ENCODE assay signal across 28 mouse cellular contexts in the genomic region with DNA sequence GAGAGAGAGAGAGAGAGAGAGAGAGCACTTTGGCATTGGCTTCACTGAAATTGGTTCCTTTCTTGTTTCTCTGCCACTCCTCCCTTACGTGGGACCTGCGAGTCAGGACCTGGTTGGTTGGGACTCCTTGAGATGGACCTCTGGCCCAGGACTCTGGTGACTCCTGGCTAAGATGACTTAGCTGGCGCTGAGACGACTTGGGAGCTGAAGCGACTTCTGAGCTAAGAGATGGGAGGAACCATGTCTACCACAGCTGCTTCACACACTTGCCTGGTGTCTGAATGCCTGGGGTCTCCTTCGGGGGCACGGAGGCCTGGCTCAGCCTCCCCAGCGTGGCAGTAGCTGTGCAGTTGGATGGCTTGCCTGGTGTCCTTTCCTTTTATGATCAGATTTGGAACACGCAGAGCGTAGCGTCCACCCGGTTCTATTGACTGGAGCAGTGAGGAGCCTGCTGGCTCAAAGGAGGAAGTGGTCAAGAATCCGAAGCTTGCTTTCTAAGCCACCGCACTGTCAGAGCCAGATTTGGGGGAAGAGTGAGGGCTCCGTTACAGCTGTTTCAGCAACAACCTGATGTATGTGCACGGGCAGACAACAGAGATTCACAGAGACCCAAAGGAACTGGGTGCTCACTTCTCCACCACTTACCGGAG. TPM values are rescaled to one million over a fixed set of nuclear protein-coding genes. Genes with fewer than 3 reads are reported as not detected.
DNase-seq lines count a peak whose midpoint lies in the region; ATAC-seq and TF ChIP-seq lines count a peak whose summit lies in the region.
"Had no signal": no experiment of that assay in that cellular context is flagged by ENCODE, and none has a peak within 500 bp of the region (broad histone marks: within the 10 kb centered on the region; RNA-seq: fewer than 3 reads in every experiment).

No protein-coding gene starts in this region.

- H3K4me2 ChIP-seq in liver, postnatal 0 days (ENCODE audit: low read depth, low read length) = 0 out of 2 replicates have a peak overlapping the region, but pooled peaks have one; percentile 18
- no peak overlapping the region for H3K4me2 ChIP-seq in liver, embryonic 11.5 days
- H3K4me2 ChIP-seq: embryonic facial prominence, embryonic 12.5 days; heart, embryonic 12.5 days; hindbrain, embryonic 12.5 days; limb, embryonic 13.5 days; liver, embryonic 13.5 days; lung, embryonic 14.5 days; neural tube, embryonic 15.5 days had no signal

- no peak for DNase-seq in liver, postnatal 0 days
- DNase-seq in liver, embryonic 11.5 days (ENCODE audit: low spot score) = no peak
- DNase-seq in right cerebral cortex, postnatal 36 days (ENCODE audit: low spot score in 2 of 2) = no peak
- DNase-seq in thymus, postnatal 14 days = no peak
- DNase-seq: adrenal gland, postnatal 10 days; cerebellum, adult 11-12 months; cerebellum, postnatal 14 days; heart, postnatal 10 days; kidney, adult 18-20 months; liver, embryonic 13.5 days; lung, embryonic 14.5 days; lung, postnatal 4 days; midbrain, embryonic 14.5 days; right cerebral cortex, adult 18-20 months; thymus, adult 18-20 months; thymus, postnatal 4 days had no signal

- TF ChIP-seq POLR2A in bone marrow macrophage, adult 2 months (IDR thresholded peaks at IDR 0.05; ENCODE audit: borderline replicate concordance, low read depth, low read length) = no peak

- ATAC-seq in liver, postnatal 0 days = no peak
- no peak for ATAC-seq in liver, embryonic 11.5 days (replicated peaks; ENCODE audit: low FRiP score)
- peak; percentile 31 to 71; a peak in 1 of 4 replicates for ATAC-seq in hematopoietic stem cell, adult 5-6 weeks (replicated peaks in 1 of 2; ENCODE audit: insufficient read depth in 1 of 2, low FRiP score in 2 of 2, low TSS enrichment in 1 of 2, low read depth in 1 of 2, poor library complexity in 2 of 2, severe bottlenecking in 2 of 2)
- ATAC-seq in monocyte, adult 5-6 weeks (replicated peaks; ENCODE audit: insufficient number of reproducible peaks, low FRiP score, low TSS enrichment, poor library complexity, severe bottlenecking) = peak; percentile 74
- ATAC-seq: forebrain, embryonic 14.5 days; inflammation-experienced regulatory T-cells, adult 6 months had no signal

- H3K9me3 ChIP-seq in liver, postnatal 0 days (ENCODE audit: low read length) = no peaks in the 10 kb centered on the region
- no peaks in the 10 kb centered on the region for H3K9me3 ChIP-seq in liver, embryonic 11.5 days (ENCODE audit: control insufficient read depth, low read length)
- H3K9me3 ChIP-seq: embryonic facial prominence, embryonic 12.5 days; heart, embryonic 12.5 days; hindbrain, embryonic 12.5 days; limb, embryonic 13.5 days; liver, embryonic 13.5 days; neural tube, embryonic 15.5 days had no signal

- no peak overlapping the region for H3K27ac ChIP-seq in liver, postnatal 0 days (ENCODE audit: low read depth)
- H3K27ac ChIP-seq in liver, embryonic 11.5 days (ENCODE audit: low read depth, low read length) = no peak overlapping the region
- peak overlapping the region; percentile 96 for H3K27ac ChIP-seq in bone marrow macrophage, adult 2 months (ENCODE audit: insufficient read depth, low read depth, low read length)
- H3K27ac ChIP-seq: embryonic facial prominence, embryonic 12.5 days; hindbrain, embryonic 12.5 days; kidney, postnatal 0 days; limb, embryonic 13.5 days; liver, embryonic 13.5 days; neural tube, embryonic 15.5 days had no signal

- no peak for TF ChIP-seq CTCF in liver, postnatal 0 days (IDR thresholded peaks at IDR 0.05; ENCODE audit: low read depth)
- TF ChIP-seq CTCF in bone marrow macrophage, adult 2 months (IDR thresholded peaks at IDR 0.05; ENCODE audit: low read depth, low read length) = no peak

- no peak for TF ChIP-seq EP300 in liver, postnatal 0 days (IDR thresholded peaks at IDR 0.05; ENCODE audit: low read depth)

- H3K9ac ChIP-seq in liver, postnatal 0 days (replicated peaks) = no peak overlapping the region
- no peak overlapping the region for H3K9ac ChIP-seq in liver, embryonic 11.5 days (ENCODE audit: low read depth, low read length)
- H3K9ac ChIP-seq: embryonic facial prominence, embryonic 12.5 days; heart, embryonic 12.5 days; hindbrain, embryonic 12.5 days; limb, embryonic 13.5 days; liver, embryonic 13.5 days; lung, embryonic 14.5 days; neural tube, embryonic 15.5 days had no signal

- H3K4me1 ChIP-seq in liver, postnatal 0 days (ENCODE audit: insufficient read depth) = no peaks in the 10 kb centered on the region
- H3K4me1 ChIP-seq in liver, embryonic 11.5 days (replicated peaks; ENCODE audit: control insufficient read depth, insufficient read depth, low read length) = no peaks in the 10 kb centered on the region
- H3K4me1 ChIP-seq in bone marrow macrophage, adult 2 months (ENCODE audit: control insufficient read depth, insufficient read depth, low read length) = peaks cover 28% of the 10 kb centered on the region
- H3K4me1 ChIP-seq: embryonic facial prominence, embryonic 12.5 days; heart, embryonic 12.5 days; hindbrain, embryonic 12.5 days; limb, embryonic 13.5 days; liver, embryonic 13.5 days; neural tube, embryonic 15.5 days had no signal

- H3K27me3 ChIP-seq in liver, postnatal 0 days (ENCODE audit: insufficient read depth, low read length) = no peaks in the 10 kb centered on the region
- H3K27me3 ChIP-seq in liver, embryonic 11.5 days (replicated peaks; ENCODE audit: control insufficient read depth, insufficient read depth, low read length) = no peaks in the 10 kb centered on the region
- H3K27me3 ChIP-seq: embryonic facial prominence, embryonic 12.5 days; heart, embryonic 12.5 days; hindbrain, embryonic 12.5 days; limb, embryonic 13.5 days; liver, embryonic 13.5 days; neural tube, embryonic 15.5 days had no signal

- 57% methylated on average over 17 of the region's 17 CpGs for WGBS in liver, postnatal 0 days (ENCODE audit: insufficient replicate concordance)
- 66% methylated on average over 17 of the region's 17 CpGs for WGBS in liver, embryonic 11.5 days

- H3K36me3 ChIP-seq in liver, postnatal 0 days (replicated peaks; ENCODE audit: insufficient read depth, low read length) = no peaks in the 10 kb centered on the region
- no peaks in the 10 kb centered on the region for H3K36me3 ChIP-seq in liver, embryonic 11.5 days (ENCODE audit: control insufficient read depth, insufficient read depth, low read length)
- H3K36me3 ChIP-seq: embryonic facial prominence, embryonic 12.5 days; heart, embryonic 12.5 days; hindbrain, embryonic 12.5 days; limb, embryonic 13.5 days; liver, embryonic 13.5 days; neural tube, embryonic 15.5 days had no signal

- H3K4me3 ChIP-seq in liver, postnatal 0 days (ENCODE audit: low read depth, low read length) = no peak overlapping the region
- H3K4me3 ChIP-seq in liver, embryonic 11.5 days (ENCODE audit: low read depth, low read length) = no peak overlapping the region
- peak overlapping the region; percentile 55 for H3K4me3 ChIP-seq in bone marrow macrophage, adult 2 months (ENCODE audit: insufficient read depth, low read length)
- H3K4me3 ChIP-seq: embryonic facial prominence, embryonic 12.5 days; erythroblast, embryonic 14.5 days; heart, embryonic 12.5 days; hindbrain, embryonic 12.5 days; limb, embryonic 13.5 days; liver, embryonic 13.5 days; neural tube, embryonic 15.5 days had no signal

RNA-seq across cellular contexts. Expression of gene Galnt12, which starts 11.6 kb away (rescaled TPM):
- 0.63 and 0.69 TPM in 2 replicates for polyA plus RNA-seq in liver, postnatal 0 days (2015; fragmentation: Nextera tagmentation; extraction: Ambion mirVana)
- 1.0 and 1.3 TPM in 2 replicates for polyA plus RNA-seq in liver, embryonic 11.5 days (2014; fragmentation: Nextera tagmentation; extraction: Ambion mirVana)
- polyA plus RNA-seq in bone marrow macrophage, adult 2 months (2012; ENCODE audit: insufficient read depth, insufficient read length, missing spikeins) = 10.0 and 11.8 TPM in 2 replicates
- total RNA-seq in hematopoietic stem cell, adult 5-6 weeks (2017) = 12.7 and 17.6 TPM in 2 replicates
- 4.6 to 9.7 TPM (median 5.0 TPM) in 3 replicates for total RNA-seq in monocyte, adult 5-6 weeks (2017)
- polyA plus RNA-seq: erythroblast, embryonic 14.5 days had no signal

RNA-seq across cellular contexts. Expression of gene Anks6, which starts 22.9 kb away (rescaled TPM):
- polyA plus RNA-seq in liver, postnatal 0 days (2015; fragmentation: Nextera tagmentation; extraction: Ambion mirVana) = 0.07 and 0.14 TPM in 2 replicates
- 0.80 and 0.87 TPM in 2 replicates for polyA plus RNA-seq in liver, embryonic 11.5 days (2014; fragmentation: Nextera tagmentation; extraction: Ambion mirVana)
- polyA plus RNA-seq in bone marrow macrophage, adult 2 months (2012; ENCODE audit: insufficient read depth, insufficient read length, missing spikeins) = 1.7 and 2.4 TPM in 2 replicates
- total RNA-seq in hematopoietic stem cell, adult 5-6 weeks (2017) = 0.44 and 0.89 TPM in 2 replicates
- total RNA-seq in monocyte, adult 5-6 weeks (2017) = 0.57 to 0.97 TPM in 2 of 3 replicates, not detected in the other
- polyA plus RNA-seq: erythroblast, embryonic 14.5 days; inflammation-experienced regulatory T-cells, adult 6 months had no signal

Comparison
In these comparisons a context has a peak if more than half of its experiments do, and no peak if none do; other contexts are left out.
1. ATAC-seq: peak in hematopoietic stem cell, adult 5-6 weeks (2 of 2) and monocyte, adult 5-6 weeks (single experiment); none in liver, postnatal 0 days (single experiment) and liver, embryonic 11.5 days (single experiment).